Mouse (Mus musculus) midbrain, embryonic 14.5 days (tissue): ENCODE measurements around the gene Gm11232. TPM values are rescaled to one million over a fixed set of nuclear protein-coding genes. Genes with fewer than 3 reads are reported as not detected.

ENCODE experiments used
- ATAC-seq: fragments of 200-750 bp; cut with Nextera tagmentation; 2 replicates; pipeline ENCODE4 v1.8.0; 2017; ENCODE audit warnings: moderate number of reproducible peaks, moderate library complexity; ENCODE audit not compliant: low FRiP score, low TSS enrichment
- DNase-seq: peaks from one replicate; pipeline ENCODE4 v3.0.0-alpha.2; 2015
- H3K27ac ChIP-seq: fragments of 300-500 bp; sonication (generic); replicated peaks from 2 replicates; pipeline ENCODE4 v1.5.1; 2014; ENCODE audit warnings: mild to moderate bottlenecking, low read depth, low read length, moderate library complexity
- H3K27me3 ChIP-seq: fragments of 300-500 bp; sonication (generic); 2 replicates; pipeline ENCODE4 v1.6.1; 2014; ENCODE audit warnings: low read length, control low read depth, mixed read lengths; ENCODE audit not compliant: control insufficient read depth, insufficient read depth
- H3K36me3 ChIP-seq: fragments of 300-500 bp; sonication (generic); 2 replicates; pipeline ENCODE4 v1.6.1; 2014; ENCODE audit warnings: low read length, control low read depth; ENCODE audit not compliant: control insufficient read depth, insufficient read depth
- H3K4me1 ChIP-seq: fragments of 300-500 bp; sonication (generic); 2 replicates; pipeline ENCODE4 v1.6.1; 2014; ENCODE audit warnings: mild to moderate bottlenecking, antibody characterized with exemption, low read length, control low read depth; ENCODE audit not compliant: control insufficient read depth, insufficient read depth
- H3K4me2 ChIP-seq: fragments of 300-500 bp; sonication (generic); 2 replicates; pipeline ENCODE4 v1.6.1; 2014; ENCODE audit warnings: mild to moderate bottlenecking, low read length, moderate library complexity
- H3K4me3 ChIP-seq: fragments of 300-500 bp; sonication (generic); replicated peaks from 2 replicates; pipeline ENCODE4 v1.5.1; 2014; ENCODE audit warnings: low read depth, low read length
- H3K9ac ChIP-seq: fragments of 300-500 bp; sonication (generic); replicated peaks from 2 replicates; pipeline ENCODE4 v1.6.1; 2014; ENCODE audit warnings: mild to moderate bottlenecking, low read length, moderate library complexity
- H3K9me3 ChIP-seq: fragments of 300-500 bp; sonication (generic); 2 replicates; pipeline ENCODE4 v1.6.1; 2016; ENCODE audit warnings: low read length, control low read depth, mixed read lengths; ENCODE audit not compliant: control insufficient read depth
- WGBS: fragments of 180-500 bp; shearing (Covaris S2); extraction: QIAGEN DNeasy Blood & Tissue Kit; methylation state at CpG from one replicate; pipeline ENCODE4 v1.1.7; 2014; 5-methylcytosine and 5-hydroxymethylcytosine counted together
- polyA plus RNA-seq: library from polyadenylated mRNA; unstranded; fragments of >200 nt; fragmentation: Nextera tagmentation; extraction: Ambion mirVana; gene quantifications from 2 replicates; pipeline ENCODE4 v1.2.1, GENCODE M21; 2014

Gm11232 gene
- polyA plus RNA-seq, 1 experiment from 2014 or later, result not detected

DNA sequence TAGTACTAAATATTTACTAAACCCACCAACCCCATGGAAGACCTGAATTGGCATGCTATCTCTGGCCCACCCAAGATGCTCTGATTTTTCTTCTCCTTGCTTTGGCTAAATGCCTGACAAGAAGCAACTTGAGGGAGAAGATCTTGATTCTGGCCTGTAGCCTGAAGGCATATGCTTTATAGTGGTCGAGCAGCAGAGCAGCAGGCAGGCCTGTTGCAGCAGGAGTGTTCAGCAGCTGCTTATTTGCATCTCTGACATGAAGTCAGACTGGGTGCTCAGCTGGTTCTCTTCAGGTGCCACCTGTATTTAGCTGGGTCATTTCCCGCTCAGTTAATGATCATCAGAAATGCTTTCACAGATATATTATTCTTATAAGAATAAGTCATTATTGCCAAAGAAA is 30.2 kb downstream of the Gm11232 start:
- H3K9ac ChIP-seq, result no peak overlapping the region
- no peak overlapping the region for H3K27ac ChIP-seq
- peak; percentile 3 for DNase-seq
- H3K27me3 ChIP-seq, result no peaks in the 10 kb centered on the region
- no peak overlapping the region for H3K4me3 ChIP-seq
- WGBS, result 53% methylated on average over 2 of the region's 2 CpGs
- H3K4me1 ChIP-seq, result no peaks in the 10 kb centered on the region
- ATAC-seq, result no peak
- no peaks in the 10 kb centered on the region for H3K36me3 ChIP-seq
- H3K4me2 ChIP-seq, result no peak overlapping the region
- no peaks in the 10 kb centered on the region for H3K9me3 ChIP-seq

DNA sequence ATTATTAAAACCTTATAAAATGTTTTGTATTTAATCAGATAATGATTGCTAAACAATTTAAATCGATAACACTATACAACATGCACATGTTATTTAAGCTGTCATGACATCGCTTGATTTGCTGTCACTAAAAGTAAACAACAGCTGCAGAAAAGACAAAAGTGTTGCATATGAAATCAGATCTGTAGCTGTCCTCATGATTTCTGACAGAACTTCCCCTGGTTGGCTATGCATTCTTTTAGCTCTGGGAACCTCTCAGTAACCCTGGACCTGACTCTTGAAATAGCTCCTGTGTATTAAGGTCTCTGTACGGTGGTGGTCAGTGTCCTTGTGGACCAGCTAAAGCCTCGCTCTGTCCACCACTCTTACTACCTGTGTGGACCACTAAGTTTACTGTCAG is 30.7 kb downstream of the Gm11232 start:
- WGBS, result 86% methylated on average over 4 of the region's 4 CpGs

DNA sequence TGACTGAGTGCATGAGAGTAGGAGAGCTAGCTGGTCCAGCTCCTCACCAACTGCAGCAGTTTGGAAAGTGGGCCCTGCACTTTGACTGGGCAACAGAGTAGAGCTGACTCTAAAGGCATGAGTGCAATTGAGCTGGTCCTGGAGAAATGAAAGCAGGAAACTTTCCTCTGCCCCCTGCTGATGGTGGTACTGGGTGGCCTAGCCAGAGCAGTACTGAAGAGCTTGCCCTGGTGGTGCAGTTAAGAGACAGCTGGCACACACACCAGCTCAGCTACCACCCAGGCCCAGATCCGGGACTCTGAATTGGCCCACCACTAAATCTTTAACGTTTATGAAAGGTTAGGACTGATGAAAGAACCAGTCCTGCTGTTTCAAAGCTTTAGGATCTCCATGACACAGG is 31.9 kb downstream of the Gm11232 start:
- Histone ChIP-seq H3K27me3 (no peaks in the 10 kb centered on the region), H3K4me2 (no peak overlapping the region), H3K36me3 (no peaks in the 10 kb centered on the region), H3K4me3 (no peak overlapping the region), H3K4me1 (no peaks in the 10 kb centered on the region), H3K27ac (no peak overlapping the region), H3K9me3 (no peaks in the 10 kb centered on the region), H3K9ac (no peak overlapping the region)
- ATAC-seq, result no peak
- WGBS, result 79% methylated on average over 2 of the region's 2 CpGs
- DNase-seq, result no peak

More for the DNA sequence above, 30.7 kb downstream of the Gm11232 start:
- no peak overlapping the region for H3K4me2 ChIP-seq
- DNase-seq, result no peak
- no peak overlapping the region for H3K9ac ChIP-seq
- no peaks in the 10 kb centered on the region for H3K9me3 ChIP-seq
- H3K4me3 ChIP-seq, result no peak overlapping the region
- ATAC-seq, result no peak
- no peaks in the 10 kb centered on the region for H3K27me3 ChIP-seq
- H3K36me3 ChIP-seq, result no peaks in the 10 kb centered on the region
- H3K4me1 ChIP-seq, result no peaks in the 10 kb centered on the region
- H3K27ac ChIP-seq, result no peak overlapping the region
